Mouse (Mus musculus) embryo, embryonic 11.5 days (tissue): ENCODE measurements around the gene Gm26566.

ENCODE experiments used
- DNase-seq: peaks from one replicate; pipeline ENCODE4 v3.0.0-alpha.2; 2012; ENCODE audit warnings: low read depth, low spot score

Gm26566 gene

GRCm38 (mm10) chr4:88721791-88722721 is at the start of gene Gm26566, which contains the start of gene Klhl9:
TSS of gene Gm26566 (plus strand) at chr4:88721805.
TSS of gene Klhl9 (minus strand) at chr4:88722465.
- DNase-seq, result peak; percentile 87

GRCm38 (mm10) chr4:88676824-88677223 is 44.8 kb upstream of the Gm26566 start, which contains the start of gene Ifna16:
TSS of gene Ifna16 (minus strand) at chr4:88676924.
- no peak for DNase-seq

GRCm38 (mm10) chr4:88680362-88680761 is 41.2 kb upstream of the Gm26566 start:
- peak; percentile 17 for DNase-seq

- DNase-seq, result no peak
These were observed 40.3 kb upstream of the Gm26566 start for GRCm38 (mm10) chr4:88681353-88681752.

GRCm38 (mm10) chr4:88683812-88684211 is 37.8 kb upstream of the Gm26566 start, which contains the start of gene Ifna2:
TSS of gene Ifna2 (minus strand) at chr4:88683912.
- no peak for DNase-seq

- DNase-seq, result no peak
These were observed 30.3 kb upstream of the Gm26566 start, which contains the start of gene Ifnab for GRCm38 (mm10) chr4:88691259-88691658. TSS of gene Ifnab (minus strand) at chr4:88691359.

GRCm38 (mm10) chr4:88692537-88692936 is 29.1 kb upstream of the Gm26566 start:
- DNase-seq, result no peak

GRCm38 (mm10) chr4:88693392-88693791 is 28.2 kb upstream of the Gm26566 start:
- no peak for DNase-seq

GRCm38 (mm10) chr4:88696237-88696884 is 25.2 kb upstream of the Gm26566 start:
- DNase-seq, result peak; percentile 60

- no peak for DNase-seq
These were observed 24.5 kb upstream of the Gm26566 start for GRCm38 (mm10) chr4:88697108-88697507.

- DNase-seq, result no peak
These were observed 23.9 kb upstream of the Gm26566 start for GRCm38 (mm10) chr4:88697753-88698152.

- no peak for DNase-seq
These were observed 22.8 kb upstream of the Gm26566 start for GRCm38 (mm10) chr4:88698781-88699180.

GRCm38 (mm10) chr4:88699301-88699700 is 22.3 kb upstream of the Gm26566 start:
- no peak for DNase-seq

- no peak for DNase-seq
These were observed 15.7 kb upstream of the Gm26566 start for GRCm38 (mm10) chr4:88705924-88706323.

GRCm38 (mm10) chr4:88707128-88707826 is 14.3 kb upstream of the Gm26566 start:
- no peak for DNase-seq

GRCm38 (mm10) chr4:88714281-88714680 is 7.3 kb upstream of the Gm26566 start:
- no peak for DNase-seq

- no peak for DNase-seq
These were observed 6.5 kb upstream of the Gm26566 start for GRCm38 (mm10) chr4:88715059-88715458.

- no peak for DNase-seq
These were observed 2.9 kb upstream of the Gm26566 start for GRCm38 (mm10) chr4:88718715-88719114.

- no peak for DNase-seq
These were observed 2.0 kb downstream of the Gm26566 start for GRCm38 (mm10) chr4:88723497-88724090.

- no peak for DNase-seq
These were observed 5.1 kb downstream of the Gm26566 start for GRCm38 (mm10) chr4:88726727-88727126.

GRCm38 (mm10) chr4:88727324-88727723 is 5.7 kb downstream of the Gm26566 start:
- DNase-seq, result no peak
